Mouse (Mus musculus): ENCODE results near the gene Rps17. TPM values are rescaled to one million over a fixed set of nuclear protein-coding genes. Genes with fewer than 3 reads are reported as not detected.

The Rps17 gene
- 552 and 627 TPM in 2 replicates for polyA plus RNA-seq (2015; fragmentation: Nextera tagmentation; extraction: Ambion mirVana)

DNA sequence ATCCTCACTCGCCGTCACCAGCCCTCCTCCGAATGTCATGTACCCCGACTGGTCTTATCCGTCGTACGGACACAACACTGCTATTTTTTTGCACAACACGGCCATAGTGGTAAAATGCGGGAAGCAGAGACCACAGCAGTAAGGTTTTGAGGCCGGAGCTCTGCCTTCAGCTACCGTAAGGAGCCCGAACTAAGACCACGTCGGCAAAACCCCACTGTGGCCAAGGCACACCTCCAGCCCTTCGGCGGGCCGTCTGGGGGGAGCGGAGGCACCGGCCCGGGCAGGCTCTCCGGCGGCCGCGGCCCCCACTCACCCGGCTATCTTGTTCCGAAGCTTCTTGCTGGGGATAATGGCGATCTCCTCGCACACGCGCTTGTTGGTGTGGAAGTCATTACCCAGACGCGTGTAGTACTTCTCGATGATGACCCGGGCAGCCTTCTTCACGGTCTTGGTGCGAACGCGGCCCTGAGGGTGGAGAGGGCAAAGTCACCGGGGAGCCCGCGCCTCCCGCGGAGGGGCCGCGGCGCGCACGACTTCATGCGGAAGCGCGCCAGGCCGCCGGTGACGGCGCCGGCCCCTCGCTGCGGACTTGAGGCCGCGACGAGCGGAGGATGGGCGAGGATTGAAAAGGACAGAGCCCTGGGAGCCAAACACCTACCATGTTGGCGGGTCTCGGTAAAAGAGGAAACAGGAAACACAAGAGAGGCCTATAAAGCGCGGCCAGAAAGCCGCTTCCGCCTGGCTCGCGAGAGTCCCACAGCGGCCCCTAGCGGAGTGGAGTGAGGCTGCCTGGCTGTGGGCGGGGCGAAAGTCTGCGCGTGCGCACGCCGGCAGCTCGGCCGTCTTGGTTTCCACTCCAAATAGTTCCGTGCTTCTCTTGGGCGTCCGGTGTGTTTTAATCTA is at the start of gene Rps17:
Rps17 (minus strand) TSS at position 711 of the 903 bp plus-strand sequence.
- Histone ChIP-seq H3K9ac (peak within 1 kb of the TSS; percentile 81), H3K4me2 (peak within 1 kb of the TSS; percentile 76), H3K4me1 (replicated peaks) (peaks cover 21% of the 10 kb centered on the region), H3K27me3 (no peaks in the 10 kb centered on the region; the same call in 1 of the 2 replicates), H3K9me3 (replicated peaks) (no peaks in the 10 kb centered on the region), H3K4me3 (replicated peaks) (peak within 1 kb of the TSS; percentile 74), H3K27ac (replicated peaks) (peak within 1 kb of the TSS; percentile 72), H3K36me3 (replicated peaks) (peaks cover 44% of the 10 kb centered on the region)
- under 1% methylated on average over 85 of the region's 85 CpGs for WGBS (ENCODE audit: insufficient replicate concordance)
- peak; percentile 83 for ATAC-seq (ENCODE audit: insufficient read depth)

DNA sequence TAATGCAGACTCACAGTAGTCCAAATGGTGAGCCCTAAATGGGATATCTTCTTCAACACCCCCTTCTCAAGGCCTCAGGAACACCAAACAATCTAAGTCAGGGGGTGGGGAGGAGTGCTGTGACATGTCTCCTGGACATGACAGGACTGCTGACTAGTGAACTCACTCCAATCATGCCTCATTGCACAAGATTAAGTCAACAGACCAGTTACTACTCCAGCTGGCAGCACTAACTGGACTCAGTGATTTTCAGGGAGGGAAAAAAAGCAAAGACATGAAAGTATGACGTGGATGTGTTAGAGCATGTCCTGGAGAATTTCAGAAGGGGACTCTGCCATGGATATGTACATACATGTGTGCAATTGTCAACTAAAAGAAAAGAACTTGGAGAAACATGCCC is 34.3 kb upstream of the Rps17 start:
- 52% methylated on average over 1 of the region's 1 CpGs for WGBS (ENCODE audit: insufficient replicate concordance)
- Histone ChIP-seq H3K4me1 (replicated peaks) (no peaks in the 10 kb centered on the region), H3K36me3 (replicated peaks) (no peaks in the 10 kb centered on the region), H3K4me2 (no peak overlapping the region), H3K27me3 (no peaks in the 10 kb centered on the region), H3K4me3 (replicated peaks) (no peak overlapping the region), H3K9me3 (replicated peaks) (no peaks in the 10 kb centered on the region), H3K9ac (no peak overlapping the region), H3K27ac (replicated peaks) (no peak overlapping the region)
- ATAC-seq (ENCODE audit: insufficient read depth) = no peak

DNA sequence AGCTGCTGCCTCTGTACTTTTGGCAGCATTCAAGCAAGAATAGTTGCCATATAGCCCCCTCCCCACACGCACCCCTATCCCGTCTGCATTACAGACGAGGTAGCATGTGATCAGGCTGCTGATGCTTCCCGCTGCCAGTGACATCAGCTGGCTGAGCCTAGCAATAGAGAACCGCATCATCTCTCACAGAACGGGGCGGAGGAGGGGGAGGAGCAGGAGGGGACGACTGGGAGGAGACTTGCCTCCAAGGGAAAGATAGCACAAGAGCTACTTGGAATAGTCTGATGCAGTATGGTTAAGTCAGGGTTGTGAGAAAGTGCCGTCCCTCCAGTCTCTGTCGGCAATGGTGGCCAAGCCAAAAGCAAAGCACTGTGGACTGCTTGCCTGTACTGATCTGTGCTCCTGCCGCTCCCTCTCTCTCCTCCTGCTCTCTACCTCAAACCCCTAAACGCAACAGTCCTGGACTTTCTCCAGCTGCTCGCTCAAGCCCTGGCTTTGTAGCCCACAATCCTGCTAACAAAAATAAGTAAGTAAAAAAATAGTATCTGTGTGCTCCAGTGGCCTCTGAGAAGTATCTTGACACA is 27.4 kb upstream of the Rps17 start:
- no peak overlapping the region for H3K27ac ChIP-seq (replicated peaks)
- ATAC-seq (ENCODE audit: insufficient read depth) = no peak
- no peaks in the 10 kb centered on the region for H3K36me3 ChIP-seq (replicated peaks)
- no peaks in the 10 kb centered on the region for H3K4me1 ChIP-seq (replicated peaks)
- H3K9ac ChIP-seq = no peak overlapping the region
- peaks cover 12% of the 10 kb centered on the region; the same call in 1 of the 2 replicates for H3K27me3 ChIP-seq
- H3K9me3 ChIP-seq (replicated peaks) = no peaks in the 10 kb centered on the region
- no peak overlapping the region for H3K4me3 ChIP-seq (replicated peaks)
- no peak overlapping the region for H3K4me2 ChIP-seq
- WGBS (ENCODE audit: insufficient replicate concordance) = 9% methylated on average over 13 of the region's 13 CpGs

DNA sequence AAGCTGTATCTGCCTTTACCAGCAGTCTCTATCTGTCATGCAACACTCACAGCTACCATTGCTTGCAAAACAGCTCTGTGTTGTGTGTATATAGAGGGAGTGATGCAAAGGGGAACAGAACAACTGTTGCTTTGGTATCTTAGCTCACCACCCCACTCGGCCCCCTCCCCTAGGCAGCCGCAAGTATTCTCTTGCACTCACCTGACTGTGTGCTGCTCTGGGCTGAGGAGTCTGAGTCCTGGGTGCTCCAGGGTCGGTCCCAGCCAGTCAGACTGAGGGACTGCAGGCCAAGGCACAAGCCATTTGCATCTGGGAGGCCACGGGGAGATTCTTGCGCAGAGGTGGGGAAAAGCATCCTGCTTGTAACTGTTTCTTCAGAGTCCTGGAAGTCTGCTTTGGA is 26.8 kb upstream of the Rps17 start:
- H3K9ac ChIP-seq = no peak overlapping the region
- no peak for ATAC-seq (ENCODE audit: insufficient read depth)
- no peaks in the 10 kb centered on the region for H3K9me3 ChIP-seq (replicated peaks)
- no peaks in the 10 kb centered on the region for H3K36me3 ChIP-seq (replicated peaks)
- no peaks in the 10 kb centered on the region for H3K4me1 ChIP-seq (replicated peaks)
- no peak overlapping the region for H3K27ac ChIP-seq (replicated peaks)
- no peak overlapping the region for H3K4me2 ChIP-seq
- peaks cover 12% of the 10 kb centered on the region; the same call in 1 of the 2 replicates for H3K27me3 ChIP-seq
- 29% methylated on average over 5 of the region's 5 CpGs for WGBS (ENCODE audit: insufficient replicate concordance)
- H3K4me3 ChIP-seq (replicated peaks) = no peak overlapping the region

DNA sequence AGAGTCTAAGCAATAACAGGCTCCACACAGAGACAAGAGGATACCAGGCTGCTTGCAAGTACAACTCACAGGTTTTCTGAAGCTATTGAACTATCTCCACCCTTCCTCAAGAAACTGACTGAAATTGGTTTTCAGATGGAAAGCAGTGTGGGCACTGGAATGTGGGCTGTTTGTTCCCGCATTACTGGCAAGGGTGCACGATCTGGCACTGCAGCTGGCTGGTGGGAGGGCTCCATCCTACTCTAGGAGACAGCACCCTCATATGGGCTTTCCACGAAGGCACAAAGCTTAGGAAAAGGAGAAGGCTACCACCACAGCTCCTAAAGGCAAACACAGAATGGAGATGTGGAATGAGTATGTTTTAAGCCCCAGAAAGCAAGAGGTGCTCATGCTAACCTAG is 24.7 kb upstream of the Rps17 start:
- Histone ChIP-seq H3K36me3 (replicated peaks) (no peaks in the 10 kb centered on the region), H3K27ac (replicated peaks) (no peak overlapping the region), H3K4me1 (replicated peaks) (no peaks in the 10 kb centered on the region), H3K9me3 (replicated peaks) (no peaks in the 10 kb centered on the region), H3K27me3 (peaks cover 12% of the 10 kb centered on the region; the same call in 1 of the 2 replicates), H3K9ac (no peak overlapping the region), H3K4me3 (replicated peaks) (no peak overlapping the region), H3K4me2 (no peak overlapping the region)
- no peak for ATAC-seq (ENCODE audit: insufficient read depth)
- WGBS (ENCODE audit: insufficient replicate concordance) = 39% methylated on average over 3 of the region's 3 CpGs

DNA sequence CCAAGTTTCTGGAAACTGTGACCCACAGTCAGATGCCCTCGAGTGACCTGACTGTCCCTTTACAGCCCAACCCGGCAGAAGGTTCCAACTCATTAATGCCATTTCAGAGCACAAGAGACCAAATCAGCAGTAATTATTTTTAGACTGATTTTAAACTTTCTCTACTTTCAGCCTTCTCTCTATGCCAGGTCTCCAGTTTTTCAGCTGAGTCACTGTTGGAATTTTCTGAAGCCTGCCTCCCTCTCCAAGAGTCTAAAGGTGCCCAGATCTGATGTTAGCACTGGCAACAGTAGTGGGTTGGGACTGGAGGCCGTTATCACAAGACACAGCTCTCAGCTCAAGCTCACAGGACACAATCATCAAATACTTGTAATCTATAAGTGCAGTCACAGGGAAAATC is 22.9 kb upstream of the Rps17 start:
- H3K27ac ChIP-seq (replicated peaks) = no peak overlapping the region
- WGBS (ENCODE audit: insufficient replicate concordance) = 50% methylated on average over 3 of the region's 3 CpGs
- H3K36me3 ChIP-seq (replicated peaks) = no peaks in the 10 kb centered on the region
- no peaks in the 10 kb centered on the region for H3K9me3 ChIP-seq (replicated peaks)
- H3K27me3 ChIP-seq = peaks cover 10% of the 10 kb centered on the region; the same call in 1 of the 2 replicates
- H3K4me1 ChIP-seq (replicated peaks) = no peaks in the 10 kb centered on the region
- H3K4me2 ChIP-seq = no peak overlapping the region
- no peak overlapping the region for H3K9ac ChIP-seq
- no peak for ATAC-seq (ENCODE audit: insufficient read depth)
- no peak overlapping the region for H3K4me3 ChIP-seq (replicated peaks)

DNA sequence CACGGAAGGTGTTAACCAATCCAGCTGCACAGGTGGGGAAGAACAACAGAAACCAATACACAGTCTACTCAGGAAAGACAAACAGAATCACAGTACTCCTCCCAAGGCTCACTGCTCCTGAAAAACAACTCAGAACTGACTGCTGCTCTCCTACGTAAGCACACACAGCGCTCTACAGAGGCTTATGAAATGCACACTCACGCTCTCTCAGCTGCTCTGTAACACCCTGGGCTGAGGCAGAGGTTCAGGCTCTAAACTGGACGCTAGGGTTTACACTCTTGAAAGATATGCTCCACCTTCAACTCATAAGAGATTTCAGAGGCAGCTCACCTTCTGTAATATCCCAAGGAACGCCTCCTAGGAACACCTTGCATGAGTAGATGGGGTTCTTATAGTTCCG is 11.9 kb upstream of the Rps17 start:
- ATAC-seq (ENCODE audit: insufficient read depth) = no peak
- no peaks in the 10 kb centered on the region for H3K4me1 ChIP-seq (replicated peaks)
- H3K27ac ChIP-seq (replicated peaks) = no peak overlapping the region
- H3K27me3 ChIP-seq = 0 out of 2 replicates have a peak, but pooled peaks cover 24% of the 10 kb centered on the region
- no peaks in the 10 kb centered on the region for H3K36me3 ChIP-seq (replicated peaks)
- WGBS (ENCODE audit: insufficient replicate concordance) = 60% methylated on average over 7 of the region's 7 CpGs
- no peaks in the 10 kb centered on the region for H3K9me3 ChIP-seq (replicated peaks)
- H3K9ac ChIP-seq = no peak overlapping the region
- no peak overlapping the region for H3K4me3 ChIP-seq (replicated peaks)
- H3K4me2 ChIP-seq = no peak overlapping the region

DNA sequence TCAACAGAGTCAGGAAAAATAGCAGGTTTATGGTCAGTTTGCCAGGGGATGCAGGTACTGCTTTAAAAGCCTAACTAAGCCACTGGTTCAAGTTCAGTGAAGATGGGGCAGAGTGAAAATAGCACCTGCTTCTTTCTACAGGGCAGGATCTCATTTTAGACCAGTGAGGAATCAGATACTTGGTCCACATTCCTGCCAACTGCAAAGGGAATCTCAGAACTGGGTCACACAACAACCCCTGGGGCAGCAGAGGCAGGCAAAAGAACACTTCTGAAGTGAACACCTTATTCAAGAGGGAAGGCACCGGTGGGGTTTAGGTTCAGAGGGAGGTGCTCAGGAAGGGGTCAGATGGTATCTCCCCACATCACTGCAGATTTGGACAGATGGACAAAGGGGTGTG is 11.3 kb upstream of the Rps17 start:
- no peak overlapping the region for H3K4me2 ChIP-seq
- no peaks in the 10 kb centered on the region for H3K9me3 ChIP-seq (replicated peaks)
- H3K27ac ChIP-seq (replicated peaks) = no peak overlapping the region
- H3K36me3 ChIP-seq (replicated peaks) = no peaks in the 10 kb centered on the region
- H3K4me3 ChIP-seq (replicated peaks) = no peak overlapping the region
- H3K27me3 ChIP-seq = 0 out of 2 replicates have a peak, but pooled peaks cover 24% of the 10 kb centered on the region
- H3K4me1 ChIP-seq (replicated peaks) = no peaks in the 10 kb centered on the region
- no peak for ATAC-seq (ENCODE audit: insufficient read depth)
- 52% methylated on average over 1 of the region's 1 CpGs for WGBS (ENCODE audit: insufficient replicate concordance)
- no peak overlapping the region for H3K9ac ChIP-seq

DNA sequence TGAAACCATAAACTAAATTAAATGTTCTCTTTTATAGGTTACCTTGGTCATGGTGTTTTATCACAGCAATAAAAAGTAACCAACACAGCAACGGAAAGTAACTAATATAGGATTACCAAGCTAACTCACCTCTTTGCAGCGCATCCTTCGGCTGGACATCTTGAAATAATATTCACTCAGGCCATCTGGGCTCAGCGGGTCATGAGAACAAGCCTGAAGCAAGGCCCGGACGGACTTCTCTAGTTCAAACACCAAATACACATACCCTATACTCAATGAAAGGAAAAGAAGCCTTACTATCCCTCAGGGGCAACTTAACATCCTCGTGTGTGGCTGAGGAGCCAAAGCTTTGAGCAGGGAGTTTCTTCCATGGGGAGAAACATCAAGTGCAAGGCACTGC is 10.7 kb upstream of the Rps17 start:
- no peak for ATAC-seq (ENCODE audit: insufficient read depth)
- H3K27me3 ChIP-seq = 0 out of 2 replicates have a peak, but pooled peaks cover 24% of the 10 kb centered on the region
- no peak overlapping the region for H3K9ac ChIP-seq
- H3K4me1 ChIP-seq (replicated peaks) = no peaks in the 10 kb centered on the region
- 67% methylated on average over 7 of the region's 7 CpGs for WGBS (ENCODE audit: insufficient replicate concordance)
- H3K4me2 ChIP-seq = no peak overlapping the region
- H3K27ac ChIP-seq (replicated peaks) = no peak overlapping the region
- no peak overlapping the region for H3K4me3 ChIP-seq (replicated peaks)
- no peaks in the 10 kb centered on the region for H3K9me3 ChIP-seq (replicated peaks)
- no peaks in the 10 kb centered on the region for H3K36me3 ChIP-seq (replicated peaks)

DNA sequence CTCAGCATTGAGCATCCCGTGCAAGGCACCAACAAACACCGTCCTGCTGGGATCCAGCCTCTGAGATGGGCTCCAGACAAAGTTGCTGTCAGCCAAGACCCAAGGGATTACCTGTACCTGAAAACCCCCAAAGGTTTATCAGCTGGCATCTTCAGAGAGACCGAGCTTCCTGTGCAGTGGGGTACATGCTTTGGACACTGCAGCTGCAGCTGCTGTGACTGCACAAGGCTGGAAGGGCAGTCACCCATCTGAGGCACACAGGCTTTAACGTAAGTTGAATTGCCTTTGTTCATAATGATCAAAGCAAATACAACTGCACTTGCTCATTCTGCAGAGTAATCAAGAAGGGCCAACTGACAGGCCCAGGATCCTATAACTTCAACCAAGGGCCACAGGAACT is 6.8 kb upstream of the Rps17 start:
- no peak for ATAC-seq (ENCODE audit: insufficient read depth)
- Histone ChIP-seq H3K36me3 (replicated peaks) (no peaks in the 10 kb centered on the region), H3K27me3 (peaks cover 13% of the 10 kb centered on the region; the same call in 1 of the 2 replicates), H3K4me2 (no peak overlapping the region), H3K9ac (no peak overlapping the region), H3K9me3 (replicated peaks) (no peaks in the 10 kb centered on the region), H3K27ac (replicated peaks) (no peak overlapping the region), H3K4me3 (replicated peaks) (no peak overlapping the region), H3K4me1 (replicated peaks) (no peaks in the 10 kb centered on the region)
- 71% methylated on average over 4 of the region's 4 CpGs for WGBS (ENCODE audit: insufficient replicate concordance)

DNA sequence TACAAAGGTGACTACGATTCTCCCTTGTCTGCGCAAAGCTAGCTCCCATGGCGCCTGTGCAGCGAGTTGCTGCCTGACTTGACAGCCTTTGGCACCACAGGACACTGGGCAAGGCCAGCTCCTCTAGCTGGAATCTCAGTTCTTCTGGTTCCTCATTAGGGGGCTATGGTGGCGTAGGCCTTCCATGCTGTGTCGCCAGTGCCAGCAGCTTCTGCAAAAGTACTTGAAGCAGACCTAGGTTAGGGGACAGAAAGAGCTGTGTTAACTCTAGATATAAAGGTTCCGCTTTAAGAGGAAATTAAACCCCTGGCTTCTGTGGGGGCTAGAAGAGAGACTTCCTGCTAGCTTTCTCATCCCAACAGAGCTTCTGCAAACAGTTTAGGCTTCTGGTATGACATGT is 3.2 kb upstream of the Rps17 start:
- Histone ChIP-seq H3K4me1 (replicated peaks) (peaks cover 15% of the 10 kb centered on the region), H3K4me2 (no peak overlapping the region), H3K27me3 (no peaks in the 10 kb centered on the region; the same call in 1 of the 2 replicates), H3K36me3 (replicated peaks) (peaks cover 9% of the 10 kb centered on the region), H3K27ac (replicated peaks) (no peak overlapping the region), H3K4me3 (replicated peaks) (no peak overlapping the region), H3K9ac (no peak overlapping the region), H3K9me3 (replicated peaks) (no peaks in the 10 kb centered on the region)
- WGBS (ENCODE audit: insufficient replicate concordance) = 61% methylated on average over 7 of the region's 7 CpGs
- ATAC-seq (ENCODE audit: insufficient read depth) = no peak
